Mouse (Mus musculus) effector memory CD4-positive, alpha-beta T cell, adult 5 months (primary cell): ENCODE data around the gene Ccdc8. TPM values are rescaled to one million over a fixed set of nuclear protein-coding genes. Genes with fewer than 3 reads are reported as not detected.

Experiments used
- polyA plus RNA-seq: library from polyadenylated mRNA; unstranded; fragments of 100-300 nt; shearing (Covaris generic); gene quantifications from one replicate; pipeline ENCODE4 v1.2.1, GENCODE M21; 2017

The Ccdc8 gene
- 0.10 TPM for polyA plus RNA-seq

GRCm38 (mm10) chr7:16992451-16992807 lies at the start of gene Ccdc8:
Ccdc8 (plus strand) TSS chr7:16992708.

GRCm38 (mm10) chr7:16944061-16944807 lies 48.3 kb upstream of the Ccdc8 start, which contains the start of gene Pnmal2:
Pnmal2 (plus strand) TSS chr7:16944682.

GRCm38 (mm10) chr7:16959539-16960187 lies 32.8 kb upstream of the Ccdc8 start, which contains the start of gene Pnmal1:
Pnmal1 (plus strand) TSS chr7:16959679.

GRCm38 (mm10) chr7:16982859-16983568 lies 9.5 kb upstream of the Ccdc8 start, which contains the start of gene Gm42372:
Gm42372 (plus strand) TSS chr7:16983086.

GRCm38 (mm10) chr7:17027588-17028343 lies 35.3 kb downstream of the Ccdc8 start, which contains the start of gene Ppp5c:
Ppp5c (minus strand) TSS chr7:17027924.

Other genes starting within 250 kb of the Ccdc8 start
- 289 TPM for gene Slc1a5, start 211.4 kb upstream of the Ccdc8 start, polyA plus RNA-seq
- 61.7 TPM for gene Strn4, start 176.8 kb upstream of the Ccdc8 start, polyA plus RNA-seq
- gene Fkrp, start 176.0 kb upstream of the Ccdc8 start, polyA plus RNA-seq, result 19.9 TPM
- gene Prkd2, start 149.8 kb upstream of the Ccdc8 start, polyA plus RNA-seq, result 119 TPM
- gene Dact3, start 117.4 kb upstream of the Ccdc8 start, polyA plus RNA-seq, result 0.25 TPM
- gene Gng8, start 100.9 kb upstream of the Ccdc8 start, polyA plus RNA-seq, result not detected
- gene Ptgir, start 86.2 kb upstream of the Ccdc8 start, polyA plus RNA-seq, result 0.34 TPM
- gene Calm3, start 68.6 kb upstream of the Ccdc8 start, polyA plus RNA-seq, result 87.7 TPM
- not detected for gene Pnmal2, start 48.0 kb upstream of the Ccdc8 start, polyA plus RNA-seq
- gene Pnmal1, start 33.0 kb upstream of the Ccdc8 start, polyA plus RNA-seq, result not detected
- gene Gm42372, start 9.6 kb upstream of the Ccdc8 start, polyA plus RNA-seq, result 1.2 TPM
- 77.8 TPM for gene Ppp5c, start 35.2 kb downstream of the Ccdc8 start, polyA plus RNA-seq
- 0.46 TPM for gene Hif3a, start 69.7 kb downstream of the Ccdc8 start, polyA plus RNA-seq
- 0.50 TPM for gene Psg16, start 81.3 kb downstream of the Ccdc8 start, polyA plus RNA-seq
- not detected for gene Ceacam3, start 157.6 kb downstream of the Ccdc8 start, polyA plus RNA-seq
- gene Psg29, start 210.8 kb downstream of the Ccdc8 start, polyA plus RNA-seq, result not detected